20 mouse cellular contexts compared by ENCODE assay signal in the genomic region with DNA sequence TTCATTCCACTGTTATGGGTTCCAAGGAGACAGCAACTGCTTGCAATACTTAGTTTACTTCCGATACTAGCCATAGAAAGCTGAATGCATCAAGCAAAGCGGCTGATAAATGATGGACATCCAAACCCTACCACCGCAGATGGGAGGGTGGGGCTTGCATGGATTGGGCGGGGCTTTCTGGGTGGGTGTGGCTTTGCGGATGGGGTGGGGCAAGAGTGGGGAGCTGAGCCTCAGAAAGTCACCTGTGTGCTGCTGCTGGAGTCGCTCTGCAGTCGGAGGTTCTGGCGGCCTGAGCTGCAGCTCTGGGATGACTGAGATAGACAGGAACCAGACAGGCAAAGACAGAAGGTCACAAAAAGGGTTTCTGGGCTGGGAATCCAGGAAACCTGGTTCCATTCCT. TPM values are rescaled to one million over a fixed set of nuclear protein-coding genes. Genes with fewer than 3 reads are reported as not detected.
"Had no signal": no experiment of that assay in that cellular context is flagged by ENCODE, and none has a peak within 500 bp of the region (broad histone marks: within the 10 kb centered on the region; RNA-seq: fewer than 3 reads in every experiment).

No protein-coding gene starts in this region.

- H3K27me3 ChIP-seq: lung, embryonic 15.5 days; midbrain, embryonic 13.5 days; midbrain, embryonic 15.5 days; neural tube, embryonic 12.5 days; stomach, embryonic 15.5 days had no signal

- H3K4me2 ChIP-seq: lung, embryonic 15.5 days; midbrain, embryonic 11.5 days; midbrain, embryonic 13.5 days; midbrain, embryonic 15.5 days; neural tube, embryonic 12.5 days; stomach, embryonic 15.5 days had no signal

- H3K4me3 ChIP-seq: lung, embryonic 15.5 days; megakaryocyte, embryonic 14.5 days; midbrain, embryonic 13.5 days; midbrain, embryonic 15.5 days; neural tube, embryonic 12.5 days; stomach, embryonic 15.5 days had no signal

- H3K4me1 ChIP-seq: lung, embryonic 15.5 days; megakaryocyte, embryonic 14.5 days; midbrain, embryonic 13.5 days; midbrain, embryonic 15.5 days; neural tube, embryonic 12.5 days; stomach, embryonic 15.5 days had no signal

- DNase-seq: lung, adult 2 months; lung, postnatal 14 days; right cerebral cortex, postnatal 14 days; thymus, adult 2 months; thymus, postnatal 25 days; thymus, postnatal 4 days had no signal

- H3K27ac ChIP-seq: lung, embryonic 15.5 days; macrophage; midbrain, embryonic 13.5 days; midbrain, embryonic 15.5 days; neural tube, embryonic 12.5 days; stomach, embryonic 15.5 days; stomach, postnatal 0 days had no signal

- H3K36me3 ChIP-seq: lung, embryonic 15.5 days; stomach, embryonic 15.5 days had no signal

- H3K9me3 ChIP-seq: lung, embryonic 15.5 days; midbrain, embryonic 13.5 days; midbrain, embryonic 15.5 days; stomach, embryonic 15.5 days had no signal

- ATAC-seq: lung, postnatal 0 days; midbrain, embryonic 13.5 days; midbrain, embryonic 15.5 days had no signal

- H3K9ac ChIP-seq: lung, embryonic 15.5 days; midbrain, embryonic 13.5 days; midbrain, embryonic 15.5 days; neural tube, embryonic 12.5 days; stomach, embryonic 15.5 days had no signal

RNA-seq across cellular contexts. Expression of a gene that starts 38.9 kb away (rescaled TPM):
- polyA plus RNA-seq: lung, embryonic 15.5 days; lung, postnatal 0 days; macrophage; midbrain, embryonic 13.5 days; midbrain, postnatal 0 days; neural tube, embryonic 12.5 days; neural tube, embryonic 14.5 days; spleen, adult 2 months; testis, adult 2 months; thymus, adult 2 months had no signal

RNA-seq across cellular contexts. Expression of a gene that starts 44.9 kb away (rescaled TPM):
- polyA plus RNA-seq: macrophage had no signal
